Mouse (Mus musculus): ENCODE measurements around the gene Rere. TPM values are rescaled to one million over a fixed set of nuclear protein-coding genes. Genes with fewer than 3 reads are reported as not detected.

Gene Rere
- polyA plus RNA-seq (2015; fragmentation: Nextera tagmentation; extraction: Ambion mirVana) = 18.1 and 19.9 TPM in 2 replicates

DNA sequence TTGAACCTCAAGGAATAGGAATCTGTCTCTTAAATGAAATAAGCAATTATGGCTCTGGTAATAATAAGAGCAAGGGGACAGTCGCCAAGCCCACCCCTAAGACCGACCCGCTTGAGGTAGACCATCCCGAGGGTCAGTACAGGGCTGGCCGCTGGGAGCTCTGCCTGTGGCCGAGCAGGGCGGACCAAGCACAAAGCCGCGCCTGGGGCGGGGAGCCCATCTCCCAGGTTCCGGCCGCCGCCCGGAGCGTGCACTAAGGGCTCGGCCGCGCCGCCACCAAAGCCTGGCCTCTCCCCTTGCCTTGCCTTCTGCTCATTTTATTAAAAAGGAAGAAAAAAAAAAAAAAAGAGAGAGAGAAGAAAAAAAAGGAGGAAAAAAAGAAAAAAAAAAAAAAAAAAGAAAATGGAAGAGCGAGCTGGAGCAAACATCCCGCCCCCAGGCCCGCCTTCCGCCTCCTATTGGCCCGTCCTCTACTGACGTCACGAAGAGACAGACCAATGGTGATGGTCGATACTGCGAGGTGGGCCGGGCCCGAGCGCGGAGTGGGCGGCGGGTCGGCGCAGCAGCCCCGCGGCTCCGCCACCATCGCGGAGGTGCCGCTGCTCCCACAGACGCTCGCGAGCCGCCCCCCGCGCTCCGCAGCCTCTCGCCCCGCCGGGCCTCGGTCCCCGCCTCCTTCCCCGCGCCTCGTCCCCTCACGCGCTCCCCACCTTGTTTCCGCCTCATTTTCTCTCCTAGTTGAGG, at the start of gene Rere:
Gene Rere, plus strand, starts transcription at position 629 of the 744 bp plus-strand sequence.
- H3K36me3 ChIP-seq = no peaks in the 10 kb centered on the region
- H3K4me2 ChIP-seq = peak within 1 kb of the TSS; percentile 90
- peak within 1 kb of the TSS; percentile 98 for H3K27ac ChIP-seq (replicated peaks)
- WGBS = under 1% methylated on average over 59 of the region's 60 CpGs
- peak within 1 kb of the TSS; percentile 93 for H3K4me3 ChIP-seq
- peak within 1 kb of the TSS; percentile 100 for H3K9ac ChIP-seq
- ATAC-seq (ENCODE audit: extremely low read depth, insufficient number of reproducible peaks, low FRiP score, low TSS enrichment) = peak; percentile 99
- H3K9me3 ChIP-seq = no peaks in the 10 kb centered on the region
- no peaks in the 10 kb centered on the region for H3K27me3 ChIP-seq (replicated peaks)
- peaks cover 33% of the 10 kb centered on the region for H3K4me1 ChIP-seq

DNA sequence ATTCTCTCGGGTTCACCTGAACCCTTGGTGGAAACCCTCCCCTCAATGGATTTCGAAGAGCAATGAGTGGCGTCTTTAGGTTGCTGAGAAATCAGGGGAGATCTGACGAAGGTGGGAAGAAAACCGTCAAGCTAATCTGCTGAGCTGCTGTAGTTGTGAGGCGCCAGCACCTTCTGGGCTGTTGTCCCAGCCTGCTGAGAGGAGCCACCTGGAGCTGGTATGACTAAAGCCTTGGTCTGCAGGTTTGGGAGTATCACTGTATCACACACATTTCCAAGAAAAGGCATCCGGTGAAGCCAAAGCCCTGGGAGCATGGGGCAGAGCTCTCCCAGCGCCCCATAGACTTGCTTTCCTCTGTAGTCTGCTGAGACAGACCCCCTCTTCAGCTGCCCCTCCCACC, 49.6 kb upstream of the Rere start:
- Histone ChIP-seq H3K27me3 (replicated peaks) (no peaks in the 10 kb centered on the region), H3K4me1 (peaks cover 66% of the 10 kb centered on the region), H3K4me3 (no peak overlapping the region), H3K36me3 (no peaks in the 10 kb centered on the region), H3K27ac (replicated peaks) (no peak overlapping the region), H3K4me2 (no peak overlapping the region), H3K9ac (no peak overlapping the region; the same call in none of the 2 replicates), H3K9me3 (no peaks in the 10 kb centered on the region)
- ATAC-seq (ENCODE audit: extremely low read depth, insufficient number of reproducible peaks, low FRiP score, low TSS enrichment) = no peak
- WGBS = 50% methylated on average over 8 of the region's 8 CpGs

DNA sequence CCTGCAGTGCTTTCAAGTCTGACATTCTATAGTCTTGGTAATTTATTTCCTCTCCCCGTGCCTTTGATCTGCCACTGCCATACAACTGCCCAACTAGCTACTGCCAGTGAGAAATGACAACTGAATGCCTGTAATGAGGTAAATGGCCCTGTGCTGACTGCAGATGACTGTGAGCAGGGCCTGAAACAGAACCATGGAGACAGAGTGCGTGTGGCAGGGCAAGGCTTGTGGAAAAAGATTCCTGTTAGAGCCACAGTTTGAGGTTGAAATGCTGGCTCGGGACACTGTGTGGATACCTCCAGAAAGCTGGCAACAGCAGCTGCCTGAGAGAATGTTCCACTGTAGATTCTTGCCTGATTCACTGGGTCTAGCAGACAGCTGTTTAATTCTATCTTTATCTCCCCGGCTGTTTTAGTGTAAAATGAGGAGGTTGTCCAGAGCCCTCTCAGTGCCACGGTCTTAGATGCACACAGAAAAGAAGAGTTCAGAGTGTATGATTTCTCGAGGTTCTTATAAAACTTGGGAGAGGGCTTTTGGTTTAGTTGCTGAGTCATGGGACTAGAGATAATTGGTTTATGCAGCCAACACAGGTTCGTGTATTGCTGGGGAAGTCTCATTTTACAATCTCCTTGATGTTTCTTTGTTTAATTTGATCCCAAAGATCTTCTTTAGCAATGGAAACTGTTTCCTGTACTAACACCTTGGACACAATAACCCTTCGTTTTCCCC, 46.7 kb upstream of the Rere start:
- H3K9me3 ChIP-seq = no peaks in the 10 kb centered on the region
- H3K4me1 ChIP-seq = peaks cover 63% of the 10 kb centered on the region
- no peak for ATAC-seq (ENCODE audit: extremely low read depth, insufficient number of reproducible peaks, low FRiP score, low TSS enrichment)
- peak overlapping the region; percentile 99 for H3K27ac ChIP-seq (replicated peaks)
- no peak overlapping the region for H3K4me2 ChIP-seq
- peaks cover 10% of the 10 kb centered on the region for H3K36me3 ChIP-seq
- 44% methylated on average over 8 of the region's 8 CpGs for WGBS
- 0 out of 2 replicates have a peak overlapping the region, but pooled peaks have one; percentile 50 for H3K9ac ChIP-seq
- H3K4me3 ChIP-seq = no peak overlapping the region
- no peaks in the 10 kb centered on the region for H3K27me3 ChIP-seq (replicated peaks)

DNA sequence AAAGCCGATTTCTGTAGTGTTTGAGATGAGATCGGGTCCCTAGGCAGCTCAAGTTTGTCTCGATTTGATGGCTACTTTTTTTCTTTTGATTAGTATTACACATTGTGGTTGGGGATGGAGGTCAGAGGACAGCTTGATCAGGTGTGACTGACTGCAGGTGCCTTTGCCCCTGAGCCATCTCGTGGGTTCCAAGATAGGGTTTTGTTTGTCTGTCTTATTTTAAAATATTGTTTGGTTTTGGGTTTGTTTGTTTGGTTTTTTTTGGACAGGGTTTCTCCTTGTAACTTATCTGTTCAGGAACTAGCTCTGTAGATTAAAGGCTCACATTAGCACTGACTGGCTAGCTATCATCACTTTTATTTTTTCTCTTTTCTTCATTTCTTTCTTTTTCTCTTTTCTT, 45.9 kb upstream of the Rere start:
- Histone ChIP-seq H3K4me2 (no peak overlapping the region), H3K27me3 (replicated peaks) (no peaks in the 10 kb centered on the region), H3K9ac (no peak overlapping the region), H3K4me1 (peaks cover 61% of the 10 kb centered on the region), H3K4me3 (no peak overlapping the region), H3K9me3 (no peaks in the 10 kb centered on the region), H3K36me3 (peaks cover 16% of the 10 kb centered on the region), H3K27ac (replicated peaks) (peak overlapping the region; percentile 99)
- 76% methylated on average over 4 of the region's 4 CpGs for WGBS
- no peak for ATAC-seq (ENCODE audit: extremely low read depth, insufficient number of reproducible peaks, low FRiP score, low TSS enrichment)

DNA sequence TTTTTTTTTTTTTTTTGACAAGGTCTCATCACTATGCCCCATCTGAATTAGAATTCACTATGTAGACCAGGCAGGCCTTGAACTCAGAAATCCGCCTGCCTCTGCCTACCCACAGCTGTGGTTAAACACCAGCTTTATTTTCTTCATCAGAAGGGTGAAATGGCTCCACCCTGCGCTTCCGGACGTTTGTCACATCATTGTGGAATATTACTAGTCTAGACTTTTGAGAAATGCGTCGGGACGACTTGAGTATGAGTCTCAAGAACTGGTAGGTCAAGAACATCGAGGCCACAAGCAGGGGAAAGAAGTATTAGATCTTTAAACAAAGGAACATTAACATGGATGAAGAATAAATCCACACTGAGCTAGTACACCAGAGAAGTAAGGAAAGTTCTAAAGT, 45.4 kb upstream of the Rere start:
- 77% methylated on average over 8 of the region's 8 CpGs for WGBS
- H3K27ac ChIP-seq (replicated peaks) = peak overlapping the region; percentile 99
- H3K4me3 ChIP-seq = peak overlapping the region; percentile 92
- H3K4me1 ChIP-seq = peaks cover 61% of the 10 kb centered on the region
- H3K9ac ChIP-seq = peak overlapping the region; percentile 99
- no peaks in the 10 kb centered on the region for H3K9me3 ChIP-seq
- ATAC-seq (ENCODE audit: extremely low read depth, insufficient number of reproducible peaks, low FRiP score, low TSS enrichment) = no peak
- peak overlapping the region; percentile 75 for H3K4me2 ChIP-seq
- H3K36me3 ChIP-seq = peaks cover 21% of the 10 kb centered on the region
- H3K27me3 ChIP-seq (replicated peaks) = no peaks in the 10 kb centered on the region

DNA sequence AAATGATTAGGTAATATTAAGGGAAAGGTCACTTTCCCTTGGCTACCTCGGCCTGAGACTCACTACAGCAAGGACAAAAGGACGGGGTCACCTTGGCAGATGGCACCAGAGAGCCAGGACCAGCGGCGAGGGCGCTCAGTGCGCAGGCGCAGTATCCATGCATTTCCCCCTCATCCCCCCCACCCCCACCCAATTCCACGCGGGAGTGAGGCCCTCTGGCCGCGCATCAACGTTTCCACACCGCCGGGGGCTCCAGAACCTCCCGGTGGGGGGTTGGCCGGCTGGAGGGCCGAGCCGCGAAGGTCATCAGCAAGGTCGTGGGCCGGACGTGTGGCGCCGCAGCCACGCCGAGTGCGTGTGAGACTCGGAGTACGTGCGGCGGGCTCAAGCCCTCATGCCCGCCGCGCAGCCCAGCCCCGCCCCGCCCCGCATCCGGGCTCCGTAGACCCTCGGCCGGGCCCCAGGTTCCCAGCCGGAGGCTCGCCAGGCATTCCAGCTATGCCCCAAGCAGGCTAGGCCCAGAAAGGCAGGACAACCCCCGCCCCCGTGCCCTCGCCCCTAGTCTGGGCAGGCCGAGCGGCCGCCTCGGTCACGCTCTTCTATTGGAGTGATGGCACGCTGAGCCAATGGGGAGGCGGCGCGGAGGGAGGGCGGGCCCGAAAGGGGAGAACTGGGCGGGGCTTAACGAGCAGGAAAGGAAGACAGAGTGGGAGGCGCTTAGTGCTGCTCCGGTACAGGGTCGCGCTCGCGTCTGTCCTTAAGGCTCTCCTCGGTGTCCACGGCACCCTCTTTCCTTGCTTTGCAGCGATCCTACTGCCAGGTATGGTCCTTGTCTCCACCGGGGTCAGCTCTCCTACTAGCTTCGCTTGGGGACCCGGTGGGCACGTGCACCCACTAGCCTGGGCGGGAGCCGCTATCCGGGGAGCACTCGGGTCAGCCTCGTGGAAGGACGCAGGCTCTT, 44.6 kb upstream of the Rere start, which contains the start of gene Eno1:
Gene Eno1, plus strand, starts transcription at position 201 of the 961 bp plus-strand sequence.
- WGBS = under 1% methylated on average over 76 of the region's 78 CpGs
- peak within 1 kb of the TSS; percentile 99 for H3K9ac ChIP-seq
- ATAC-seq (ENCODE audit: extremely low read depth, insufficient number of reproducible peaks, low FRiP score, low TSS enrichment) = peak; percentile 94
- peak within 1 kb of the TSS; percentile 99 for H3K27ac ChIP-seq (replicated peaks)
- H3K9me3 ChIP-seq = no peaks in the 10 kb centered on the region
- peaks cover 28% of the 10 kb centered on the region for H3K36me3 ChIP-seq
- peak within 1 kb of the TSS; percentile 92 for H3K4me3 ChIP-seq
- H3K4me1 ChIP-seq = peaks cover 61% of the 10 kb centered on the region
- peak within 1 kb of the TSS; percentile 75 for H3K4me2 ChIP-seq
- H3K27me3 ChIP-seq (replicated peaks) = no peaks in the 10 kb centered on the region

DNA sequence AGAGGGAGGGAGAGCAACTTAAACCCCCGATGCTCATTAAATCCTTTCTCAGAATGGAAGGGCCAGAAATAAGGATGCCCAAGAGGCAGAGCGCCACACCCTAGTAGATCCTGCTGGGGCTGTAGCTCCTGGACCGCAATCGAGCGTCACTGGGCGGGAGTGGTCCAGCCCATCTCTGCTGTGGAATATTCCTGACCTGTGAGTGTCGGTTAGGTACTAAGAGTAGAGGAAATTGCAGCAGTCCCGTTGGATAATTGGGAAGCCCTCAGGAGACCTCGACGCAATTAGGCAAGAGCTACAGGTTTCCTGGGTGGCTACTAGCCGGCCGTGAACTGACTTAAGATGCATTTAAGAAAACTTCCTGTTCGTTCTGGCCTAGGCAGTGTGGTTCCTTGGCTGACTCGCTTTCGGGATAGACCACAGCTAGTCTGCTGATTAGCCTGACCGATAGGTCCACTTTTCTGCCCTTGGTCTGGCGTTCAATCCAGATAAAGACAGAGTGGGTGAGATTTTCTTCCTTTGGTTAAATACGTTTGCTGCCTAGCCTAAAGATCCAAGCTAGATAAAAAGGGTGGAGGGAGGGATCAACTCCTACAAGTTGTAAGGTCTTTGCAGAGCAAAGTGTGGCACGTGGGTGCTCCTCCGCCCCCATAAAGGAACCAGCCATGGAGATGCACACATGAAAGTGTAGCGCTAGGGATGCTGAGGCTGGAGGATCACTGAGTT, 43.6 kb upstream of the Rere start:
- Histone ChIP-seq H3K4me1 (peaks cover 66% of the 10 kb centered on the region), H3K36me3 (peaks cover 38% of the 10 kb centered on the region), H3K9ac (peak overlapping the region; percentile 99), H3K4me3 (peak overlapping the region; percentile 92), H3K27ac (replicated peaks) (peak overlapping the region; percentile 99), H3K9me3 (no peaks in the 10 kb centered on the region), H3K4me2 (peak overlapping the region; percentile 75), H3K27me3 (replicated peaks) (no peaks in the 10 kb centered on the region)
- ATAC-seq (ENCODE audit: extremely low read depth, insufficient number of reproducible peaks, low FRiP score, low TSS enrichment) = no peak
- under 1% methylated on average over 21 of the region's 21 CpGs for WGBS

DNA sequence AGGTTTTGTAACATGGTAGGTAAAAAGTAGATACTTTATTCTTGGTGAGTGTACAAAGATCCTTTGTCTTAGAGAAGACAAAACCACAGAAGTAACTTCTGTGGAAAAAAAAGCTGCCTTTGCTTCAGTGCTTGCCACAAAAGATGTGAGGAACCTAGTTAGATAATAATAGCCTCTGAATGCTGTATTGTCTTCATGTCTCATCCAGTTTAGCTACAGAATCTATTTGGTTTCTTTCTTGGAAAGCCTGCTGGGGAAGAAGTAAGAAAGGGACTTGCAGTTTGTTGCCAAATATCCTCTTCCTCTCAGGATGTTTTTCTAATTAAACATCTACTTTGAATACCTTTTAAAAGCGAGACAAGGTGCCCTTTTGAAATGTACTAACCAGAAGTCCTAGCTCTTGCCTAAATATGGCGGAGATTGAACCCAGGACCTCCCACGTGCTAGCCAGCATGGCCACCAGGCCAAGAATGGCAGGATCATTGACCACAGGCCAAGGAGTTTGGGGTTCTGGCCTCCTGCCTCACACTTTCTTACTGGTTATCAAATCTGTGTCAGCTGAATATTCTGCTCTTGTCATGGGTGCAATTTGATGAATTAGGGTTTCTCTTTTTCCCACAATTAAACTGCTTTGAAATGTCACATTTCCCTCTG, 42.9 kb upstream of the Rere start:
- ATAC-seq (ENCODE audit: extremely low read depth, insufficient number of reproducible peaks, low FRiP score, low TSS enrichment) = no peak
- H3K4me2 ChIP-seq = peak overlapping the region; percentile 75
- peaks cover 46% of the 10 kb centered on the region for H3K36me3 ChIP-seq
- peaks cover 74% of the 10 kb centered on the region for H3K4me1 ChIP-seq
- H3K4me3 ChIP-seq = peak overlapping the region; percentile 92
- H3K27ac ChIP-seq (replicated peaks) = peak overlapping the region; percentile 99
- no peaks in the 10 kb centered on the region for H3K27me3 ChIP-seq (replicated peaks)
- 6% methylated on average over 3 of the region's 3 CpGs for whole genome bisulfite sequencing
- peak overlapping the region; percentile 99 for H3K9ac ChIP-seq
- H3K9me3 ChIP-seq = no peaks in the 10 kb centered on the region

DNA sequence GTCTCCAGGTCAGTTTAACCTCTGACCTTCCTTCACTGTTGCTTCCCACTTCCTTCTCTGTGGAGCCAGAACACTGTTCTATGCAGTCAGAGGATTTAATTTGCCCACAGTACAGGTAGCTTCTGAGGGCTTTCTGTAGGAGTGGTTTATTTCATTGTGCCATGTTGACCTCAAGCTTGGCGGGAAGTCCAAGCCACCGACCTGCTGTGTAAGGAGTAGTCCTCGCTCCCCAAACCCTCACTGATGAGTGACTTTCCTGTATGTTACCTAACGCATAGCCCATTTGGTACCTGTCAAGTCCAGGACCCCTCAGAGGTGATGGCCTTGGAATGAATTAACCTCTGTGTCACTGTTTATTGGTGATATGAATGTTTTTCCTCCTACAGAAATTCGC, 42.4 kb upstream of the Rere start:
- H3K27me3 ChIP-seq (replicated peaks) = no peaks in the 10 kb centered on the region
- WGBS = 18% methylated on average over 5 of the region's 5 CpGs
- peaks cover 51% of the 10 kb centered on the region for H3K36me3 ChIP-seq

DNA sequence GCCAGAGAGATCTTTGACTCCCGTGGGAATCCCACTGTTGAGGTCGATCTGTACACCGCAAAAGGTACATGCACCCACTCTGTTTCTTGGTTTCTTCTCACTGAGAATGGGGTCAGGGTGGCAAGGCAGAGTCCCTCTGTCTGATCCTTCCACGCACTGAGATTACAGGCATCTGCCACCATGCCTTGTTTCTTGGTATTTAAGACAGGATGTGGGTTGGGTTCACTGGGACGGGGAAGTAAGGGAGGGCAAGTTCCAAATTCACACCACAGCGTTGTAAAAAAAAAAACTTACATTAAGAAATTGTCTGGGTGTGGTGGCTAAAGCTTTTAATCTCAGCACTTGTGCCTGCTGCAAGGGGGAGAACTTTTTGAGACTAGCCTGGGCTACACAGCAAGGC, 41.9 kb upstream of the Rere start:
- no peak for ATAC-seq (ENCODE audit: extremely low read depth, insufficient number of reproducible peaks, low FRiP score, low TSS enrichment)
- Histone ChIP-seq H3K27me3 (replicated peaks) (no peaks in the 10 kb centered on the region), H3K36me3 (peaks cover 55% of the 10 kb centered on the region), H3K4me3 (peak overlapping the region; percentile 92), H3K9ac (peak overlapping the region; percentile 99), H3K4me2 (peak overlapping the region; percentile 75), H3K4me1 (peaks cover 76% of the 10 kb centered on the region), H3K27ac (replicated peaks) (peak overlapping the region; percentile 99), H3K9me3 (no peaks in the 10 kb centered on the region)
- WGBS = 24% methylated on average over 6 of the region's 6 CpGs

More for the DNA sequence above, 42.4 kb upstream of the Rere start:
- Histone ChIP-seq H3K9ac (peak overlapping the region; percentile 99), H3K4me1 (peaks cover 79% of the 10 kb centered on the region), H3K27ac (replicated peaks) (peak overlapping the region; percentile 99), H3K9me3 (no peaks in the 10 kb centered on the region), H3K4me3 (peak overlapping the region; percentile 92), H3K4me2 (peak overlapping the region; percentile 75)
- no peak for ATAC-seq (ENCODE audit: extremely low read depth, insufficient number of reproducible peaks, low FRiP score, low TSS enrichment)

Measured in heart, embryonic 13.5 days (tissue).